Mouse (Mus musculus): ENCODE measurements at regions not wholly inside any gene's neighbourhood (a gene's known extent, or its start where the extent isn't known, plus 50 kb on each side); places are given as distances from the start of the nearest gene placed in this dataset.

DNA sequence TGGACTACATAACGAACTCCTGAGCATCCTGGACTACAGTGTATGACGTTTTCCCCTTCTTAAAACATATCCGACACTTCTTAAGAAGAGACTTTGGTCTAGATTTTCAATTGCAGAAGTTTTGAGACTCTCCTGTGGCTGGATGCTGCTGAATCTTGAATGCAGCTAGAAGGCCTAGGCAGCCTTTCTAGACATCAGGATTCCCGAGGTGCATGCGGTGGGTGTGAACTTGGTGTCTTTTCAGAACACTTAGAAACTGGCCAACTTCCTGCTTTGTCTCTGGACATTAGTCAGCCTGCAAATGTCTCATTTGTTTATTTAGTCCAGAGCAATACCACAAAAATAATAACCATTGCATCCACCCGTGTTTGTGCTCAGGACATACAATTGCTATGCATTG, 61.8 kb upstream of the Cdkn2b start:
- H3K27me3 ChIP-seq (ENCODE audit: control insufficient read depth, insufficient read depth, low read length) = no peaks in the 10 kb centered on the region
- 68% methylated on average over 6 of the region's 6 CpGs for WGBS
- no peak for TF ChIP-seq EP300 (IDR thresholded peaks at IDR 0.05; ENCODE audit: low read depth)
- TF ChIP-seq CTCF (IDR thresholded peaks at IDR 0.05; ENCODE audit: low read depth) = no peak
- ATAC-seq (ENCODE audit: insufficient read depth, low read depth) = no peak
- H3K9me3 ChIP-seq (replicated peaks; ENCODE audit: control insufficient read depth, low read length) = no peaks in the 10 kb centered on the region
- no peak overlapping the region for H3K4me3 ChIP-seq (ENCODE audit: low read depth, low read length)
- no peaks in the 10 kb centered on the region for H3K36me3 ChIP-seq (replicated peaks; ENCODE audit: control insufficient read depth, insufficient read depth, low read length)
- no peak for DNase-seq (ENCODE audit: low spot score)
- no peaks in the 10 kb centered on the region for H3K4me1 ChIP-seq (ENCODE audit: control insufficient read depth, insufficient read depth)
- H3K9ac ChIP-seq (replicated peaks; ENCODE audit: low read depth, low read length) = no peak overlapping the region
- H3K27ac ChIP-seq (ENCODE audit: low read depth) = no peak overlapping the region
- H3K4me2 ChIP-seq (ENCODE audit: low read depth, low read length) = no peak overlapping the region

DNA sequence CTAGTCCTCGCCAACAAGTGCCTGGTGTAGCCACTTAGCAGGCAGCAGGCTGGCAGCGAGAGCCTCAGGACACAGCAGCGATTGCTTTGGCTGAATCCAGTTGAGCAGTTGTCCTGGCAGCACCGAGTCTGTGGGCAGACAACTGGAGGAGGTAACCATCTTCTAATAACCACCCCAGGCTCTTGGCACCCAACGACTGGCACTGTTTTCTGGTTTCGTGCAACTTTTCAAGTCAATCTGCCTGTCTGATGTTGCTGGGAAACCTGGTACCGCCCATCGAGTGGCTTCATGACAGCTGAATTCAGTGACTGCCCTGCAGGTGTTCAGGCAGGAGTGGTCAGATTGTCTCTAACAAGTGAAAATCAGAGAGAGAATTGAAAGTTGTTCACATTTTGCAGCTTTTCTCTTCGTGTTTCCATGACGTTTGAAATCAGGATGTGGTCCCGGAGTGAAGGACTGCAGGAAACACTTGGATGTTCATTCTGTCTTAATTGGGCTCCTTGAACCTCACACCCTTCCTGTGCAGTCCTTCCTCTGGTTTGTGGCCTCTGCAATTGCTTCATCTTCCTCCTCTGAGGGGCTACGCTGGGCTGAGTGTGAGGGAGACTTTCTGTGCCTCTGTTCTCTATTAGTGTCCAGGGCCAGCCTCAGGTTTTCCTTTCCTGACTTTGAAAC, 58.1 kb upstream of the Cdkn2b start:
- Histone ChIP-seq H3K36me3 (replicated peaks; ENCODE audit: control insufficient read depth, insufficient read depth, low read length) (no peaks in the 10 kb centered on the region), H3K9me3 (replicated peaks; ENCODE audit: control insufficient read depth, low read length) (no peaks in the 10 kb centered on the region), H3K4me1 (ENCODE audit: control insufficient read depth, insufficient read depth) (0 out of 2 replicates have a peak, but pooled peaks cover 4% of the 10 kb centered on the region), H3K27ac (ENCODE audit: low read depth) (no peak overlapping the region), H3K4me3 (ENCODE audit: low read depth, low read length) (no peak overlapping the region), H3K27me3 (ENCODE audit: control insufficient read depth, insufficient read depth, low read length) (no peaks in the 10 kb centered on the region), H3K4me2 (ENCODE audit: low read depth, low read length) (no peak overlapping the region), H3K9ac (replicated peaks; ENCODE audit: low read depth, low read length) (no peak overlapping the region)
- ATAC-seq (ENCODE audit: insufficient read depth, low read depth) (no peak), DNase-seq (ENCODE audit: low spot score) (no peak)
- TF ChIP-seq EP300 (IDR thresholded peaks at IDR 0.05; ENCODE audit: low read depth) = no peak
- TF ChIP-seq CTCF (IDR thresholded peaks at IDR 0.05; ENCODE audit: low read depth) = no peak
- 69% methylated on average over 12 of the region's 12 CpGs for WGBS

DNA sequence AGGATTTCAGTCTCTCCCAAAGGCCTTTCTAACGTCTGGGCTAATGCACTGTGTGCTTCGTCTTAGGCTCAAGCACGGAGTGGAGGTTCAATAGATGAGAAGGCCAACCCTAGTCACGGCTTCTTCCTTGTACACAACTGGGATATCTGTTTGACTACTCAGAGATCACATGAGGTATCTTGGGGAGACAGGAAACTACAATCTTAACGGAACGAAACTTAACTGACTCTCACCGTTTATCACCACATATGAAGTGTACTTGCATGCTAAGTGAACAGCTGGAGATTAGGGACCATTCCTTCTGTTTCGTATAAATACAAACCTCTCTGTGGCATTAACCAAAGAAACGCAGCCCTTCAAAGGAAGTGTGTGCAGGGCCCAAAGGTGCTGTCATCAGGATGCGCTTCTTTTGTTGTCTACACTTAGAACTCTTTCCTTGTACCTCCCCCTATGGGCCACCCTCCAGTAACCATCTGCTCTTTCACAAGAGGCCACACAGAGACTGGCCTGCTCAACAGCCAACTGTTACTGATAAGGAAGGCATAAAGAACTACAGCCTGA, 55.8 kb upstream of the Cdkn2b start:
- Histone ChIP-seq H3K36me3 (replicated peaks; ENCODE audit: control insufficient read depth, insufficient read depth, low read length) (no peaks in the 10 kb centered on the region), H3K4me3 (ENCODE audit: low read depth, low read length) (no peak overlapping the region), H3K4me1 (ENCODE audit: control insufficient read depth, insufficient read depth) (0 out of 2 replicates have a peak, but pooled peaks cover 4% of the 10 kb centered on the region), H3K27me3 (ENCODE audit: control insufficient read depth, insufficient read depth, low read length) (no peaks in the 10 kb centered on the region), H3K27ac (ENCODE audit: low read depth) (no peak overlapping the region), H3K9ac (replicated peaks; ENCODE audit: low read depth, low read length) (no peak overlapping the region), H3K9me3 (replicated peaks; ENCODE audit: control insufficient read depth, low read length) (no peaks in the 10 kb centered on the region), H3K4me2 (ENCODE audit: low read depth, low read length) (no peak overlapping the region)
- no peak for DNase-seq (ENCODE audit: low spot score)
- TF ChIP-seq EP300 (IDR thresholded peaks at IDR 0.05; ENCODE audit: low read depth) (no peak), CTCF (IDR thresholded peaks at IDR 0.05; ENCODE audit: low read depth) (no peak)
- no peak for ATAC-seq (ENCODE audit: insufficient read depth, low read depth)
- WGBS = 16% methylated on average over 10 of the region's 10 CpGs

DNA sequence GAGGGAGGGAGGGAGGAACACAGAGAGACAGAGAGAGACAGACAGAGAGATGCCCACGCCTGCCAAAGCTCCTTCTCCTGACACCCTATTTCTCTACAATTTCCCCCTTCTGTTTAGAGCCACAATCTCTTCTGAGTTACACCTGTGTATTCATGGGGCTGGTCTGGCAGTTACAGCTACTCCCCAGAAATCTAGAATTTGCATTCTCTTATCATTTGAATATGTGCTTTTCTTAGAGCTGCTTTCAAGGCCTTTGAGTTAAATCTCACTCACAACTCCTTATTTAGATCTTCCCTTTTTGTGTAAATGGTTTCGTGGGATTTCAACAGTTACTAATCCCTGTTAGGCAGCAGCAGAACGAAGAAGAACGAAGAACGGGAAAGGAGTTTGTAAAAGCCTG, 55.0 kb upstream of the Cdkn2b start:
- Histone ChIP-seq H3K27me3 (ENCODE audit: control insufficient read depth, insufficient read depth, low read length) (no peaks in the 10 kb centered on the region), H3K4me3 (ENCODE audit: low read depth, low read length) (no peak overlapping the region), H3K9me3 (replicated peaks; ENCODE audit: control insufficient read depth, low read length) (no peaks in the 10 kb centered on the region), H3K27ac (ENCODE audit: low read depth) (no peak overlapping the region), H3K4me2 (ENCODE audit: low read depth, low read length) (no peak overlapping the region), H3K36me3 (replicated peaks; ENCODE audit: control insufficient read depth, insufficient read depth, low read length) (no peaks in the 10 kb centered on the region), H3K9ac (replicated peaks; ENCODE audit: low read depth, low read length) (no peak overlapping the region), H3K4me1 (ENCODE audit: control insufficient read depth, insufficient read depth) (0 out of 2 replicates have a peak, but pooled peaks cover 4% of the 10 kb centered on the region)
- TF ChIP-seq CTCF (IDR thresholded peaks at IDR 0.05; ENCODE audit: low read depth) (no peak), EP300 (IDR thresholded peaks at IDR 0.05; ENCODE audit: low read depth) (no peak)
- WGBS = 78% methylated on average over 5 of the region's 5 CpGs
- no peak for ATAC-seq (ENCODE audit: insufficient read depth, low read depth)
- DNase-seq (ENCODE audit: low spot score) = no peak

DNA sequence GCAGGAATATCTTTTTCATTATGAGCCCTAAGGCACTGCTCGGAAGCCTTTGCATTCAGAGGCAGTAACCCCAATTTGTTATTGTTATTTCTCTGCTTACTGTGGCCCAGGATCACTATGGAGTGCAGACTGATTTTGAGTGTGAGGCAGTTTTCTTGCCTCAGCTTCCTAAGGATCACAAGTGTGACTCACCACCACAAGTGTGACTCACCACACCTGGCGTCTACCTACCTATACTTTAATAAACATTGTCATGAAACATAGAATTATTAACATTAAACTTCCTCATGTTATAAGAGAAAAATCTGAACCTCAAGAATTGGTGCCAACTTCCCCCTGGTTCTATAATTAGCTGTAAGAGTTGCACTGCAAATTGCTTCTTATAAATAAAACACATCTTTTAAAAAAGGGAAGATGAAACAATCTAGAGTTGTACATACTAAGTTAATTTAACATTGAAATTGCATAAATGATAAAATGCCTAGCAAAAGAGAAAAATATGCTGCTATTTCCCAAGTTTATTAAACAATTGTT, 52.4 kb upstream of the Cdkn2b start:
- no peak overlapping the region for H3K4me2 ChIP-seq (ENCODE audit: low read depth, low read length)
- no peak overlapping the region for H3K9ac ChIP-seq (replicated peaks; ENCODE audit: low read depth, low read length)
- 61% methylated on average over 2 of the region's 2 CpGs for WGBS
- DNase-seq (ENCODE audit: low spot score) (no peak), ATAC-seq (ENCODE audit: insufficient read depth, low read depth) (no peak)
- TF ChIP-seq CTCF (IDR thresholded peaks at IDR 0.05; ENCODE audit: low read depth) (no peak), EP300 (IDR thresholded peaks at IDR 0.05; ENCODE audit: low read depth) (no peak)
- H3K4me3 ChIP-seq (ENCODE audit: low read depth, low read length) = no peak overlapping the region
- 0 out of 2 replicates have a peak, but pooled peaks cover 4% of the 10 kb centered on the region for H3K4me1 ChIP-seq (ENCODE audit: control insufficient read depth, insufficient read depth)
- no peak overlapping the region for H3K27ac ChIP-seq (ENCODE audit: low read depth)
- no peaks in the 10 kb centered on the region for H3K9me3 ChIP-seq (replicated peaks; ENCODE audit: control insufficient read depth, low read length)
- H3K36me3 ChIP-seq (replicated peaks; ENCODE audit: control insufficient read depth, insufficient read depth, low read length) = no peaks in the 10 kb centered on the region
- H3K27me3 ChIP-seq (ENCODE audit: control insufficient read depth, insufficient read depth, low read length) = no peaks in the 10 kb centered on the region
